Mouse (Mus musculus): ENCODE measurements around the gene Tln2.

The Tln2 gene

GRCm38 (mm10) chr9:67274296-67274695, 285.2 kb downstream of the Tln2 start:
- DNase-seq (ENCODE audit: low read depth, low spot score), result no peak

DNA sequence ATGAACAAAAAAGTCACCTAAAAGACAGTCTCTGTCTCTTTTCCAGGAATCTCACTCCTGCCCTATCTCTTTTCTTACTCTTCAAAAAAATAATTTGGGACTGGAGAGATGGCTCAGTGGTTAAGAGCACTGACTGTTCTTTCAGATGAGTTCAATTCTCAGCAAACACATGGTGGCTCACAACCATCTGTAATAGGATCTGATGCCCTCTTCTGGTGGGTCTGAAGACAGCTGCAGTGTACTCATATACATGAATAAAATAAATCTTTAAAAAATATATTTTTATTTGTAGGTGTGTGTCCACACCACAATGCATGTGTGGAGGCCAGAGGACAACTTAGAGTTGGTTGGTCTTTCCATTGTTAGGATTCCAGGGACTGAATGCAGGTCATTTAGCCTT, 286.1 kb downstream of the Tln2 start:
- no peak for DNase-seq (ENCODE audit: low read depth, low spot score)

GRCm38 (mm10) chr9:67270734-67271133, 288.8 kb downstream of the Tln2 start:
- DNase-seq (ENCODE audit: low read depth, low spot score), result no peak

- DNase-seq (ENCODE audit: low read depth, low spot score), result no peak
Observed at GRCm38 (mm10) chr9:67270061-67270595, 289.4 kb downstream of the Tln2 start.

DNA sequence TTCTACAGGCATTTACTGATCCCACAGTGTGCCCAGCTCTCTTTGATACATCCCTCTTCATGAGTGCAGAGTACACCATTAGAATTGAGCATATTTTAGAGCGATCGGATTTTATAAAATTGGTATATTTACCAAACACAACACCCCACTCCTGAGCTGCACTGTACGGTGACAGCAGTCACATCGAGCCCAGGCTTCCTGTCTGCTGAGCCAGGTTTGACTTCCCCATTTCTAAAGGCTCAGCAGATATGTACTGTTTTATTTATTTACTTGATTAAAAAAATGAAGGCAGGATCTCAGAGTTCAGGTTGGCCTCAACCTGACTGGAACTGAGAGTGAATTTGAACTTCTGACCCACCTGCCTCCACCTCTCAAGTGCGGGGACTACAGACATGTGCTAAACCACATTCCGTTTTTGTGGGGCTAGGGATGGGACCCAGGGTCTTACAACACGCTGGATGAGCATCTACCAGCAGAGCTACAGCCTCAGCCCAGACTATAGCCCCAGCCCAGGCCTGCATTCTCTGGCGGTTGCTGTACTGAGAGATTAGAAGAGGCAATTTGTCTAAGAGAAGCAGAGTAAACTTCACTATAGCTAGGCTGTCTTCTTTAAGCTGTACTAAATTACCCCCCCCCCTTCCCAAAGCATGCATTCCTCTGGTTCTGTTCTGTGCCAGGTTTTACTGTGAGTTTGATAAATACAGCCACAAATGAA, 292.1 kb downstream of the Tln2 start:
- DNase-seq (ENCODE audit: low read depth, low spot score), result no peak

GRCm38 (mm10) chr9:67265513-67265912, 294.0 kb downstream of the Tln2 start:
- no peak for DNase-seq (ENCODE audit: low read depth, low spot score)

DNA sequence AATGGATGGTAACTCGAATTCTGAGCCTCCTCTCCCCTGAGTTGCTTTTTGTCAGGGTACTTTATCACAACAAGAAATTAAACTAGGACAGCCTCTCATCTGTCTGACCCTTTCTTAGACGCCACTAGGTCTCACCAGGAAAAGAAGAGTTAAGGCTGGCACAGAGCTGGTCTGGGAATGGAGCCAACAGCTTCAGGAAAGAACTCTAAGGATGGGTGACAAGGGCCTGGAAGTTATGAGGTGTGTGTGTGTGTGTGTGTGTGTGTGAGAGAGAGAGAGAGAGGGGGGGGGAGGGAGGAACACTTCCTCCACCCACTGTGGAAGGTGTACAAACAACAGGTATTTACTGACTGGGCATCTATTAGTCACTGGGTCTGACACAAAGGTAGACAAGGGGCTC, 294.6 kb downstream of the Tln2 start:
- no peak for DNase-seq (ENCODE audit: low read depth, low spot score)

- DNase-seq (ENCODE audit: low read depth, low spot score), result peak; percentile 50
Observed at GRCm38 (mm10) chr9:67260835-67261599, 298.5 kb downstream of the Tln2 start.

GRCm38 (mm10) chr9:67250141-67250540, 309.4 kb downstream of the Tln2 start:
- no peak for DNase-seq (ENCODE audit: low read depth, low spot score)

GRCm38 (mm10) chr9:67247365-67247950, 312.0 kb downstream of the Tln2 start:
- DNase-seq (ENCODE audit: low read depth, low spot score), result no peak

DNA sequence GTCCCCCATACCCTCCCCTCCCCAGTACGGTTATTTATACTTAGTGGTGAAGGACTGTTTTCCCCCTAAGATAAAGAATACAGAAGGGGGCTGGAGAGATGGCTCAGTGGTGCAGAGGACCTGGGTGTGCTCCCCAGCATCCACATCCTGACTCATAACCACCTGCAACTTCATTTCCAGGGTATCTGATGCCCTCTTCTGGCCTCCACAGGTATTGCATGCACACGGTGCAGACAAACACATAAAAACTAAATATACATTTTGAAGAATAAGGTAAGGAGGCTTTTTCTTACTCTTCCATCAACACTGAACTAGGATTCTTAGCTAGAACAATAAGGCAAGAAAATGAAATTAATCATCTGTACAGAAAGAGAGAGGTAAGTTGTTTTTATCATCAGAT, 314.2 kb downstream of the Tln2 start:
- no peak for DNase-seq (ENCODE audit: low read depth, low spot score)

DNA sequence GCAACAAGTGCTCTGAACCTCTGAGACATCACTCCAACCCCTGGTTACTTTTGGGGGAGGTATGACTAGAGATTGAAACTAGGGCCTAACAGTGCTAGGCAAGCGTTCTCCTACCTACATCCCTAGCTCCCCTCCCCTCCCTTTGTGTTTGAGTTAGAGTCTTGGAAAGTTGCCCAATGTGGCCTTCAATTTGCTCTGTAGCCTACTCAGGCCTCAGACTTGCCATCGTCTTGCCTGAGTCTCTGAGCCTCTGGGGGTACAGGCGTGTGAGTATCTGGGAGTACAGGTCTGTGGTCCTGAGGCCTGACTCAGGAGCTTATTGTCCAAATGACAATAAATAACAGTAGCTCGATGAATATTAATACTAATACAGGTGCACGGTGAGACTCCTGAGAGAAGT, 317.8 kb downstream of the Tln2 start:
- DNase-seq (ENCODE audit: low read depth, low spot score), result no peak

DNA sequence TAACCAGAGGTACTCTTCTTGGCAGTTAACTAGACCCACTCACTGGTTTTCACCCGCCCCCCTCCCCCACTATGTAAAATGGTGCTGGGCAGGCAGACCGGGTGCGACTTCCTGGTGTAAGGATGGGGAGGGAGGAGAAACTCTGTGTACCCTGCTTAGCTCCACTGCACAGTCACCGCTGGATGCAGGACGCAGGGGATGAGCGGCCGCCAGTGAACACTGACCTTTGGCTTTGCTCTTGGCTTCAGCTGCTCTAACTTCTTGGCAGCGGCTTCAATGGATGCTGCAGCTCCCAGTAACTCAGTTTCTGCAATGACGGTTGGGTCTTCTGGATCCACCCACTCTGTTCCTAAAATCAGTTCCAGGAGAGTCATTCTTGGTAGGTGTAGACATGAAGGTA, 319.0 kb downstream of the Tln2 start:
- no peak for DNase-seq (ENCODE audit: low read depth, low spot score)

DNA sequence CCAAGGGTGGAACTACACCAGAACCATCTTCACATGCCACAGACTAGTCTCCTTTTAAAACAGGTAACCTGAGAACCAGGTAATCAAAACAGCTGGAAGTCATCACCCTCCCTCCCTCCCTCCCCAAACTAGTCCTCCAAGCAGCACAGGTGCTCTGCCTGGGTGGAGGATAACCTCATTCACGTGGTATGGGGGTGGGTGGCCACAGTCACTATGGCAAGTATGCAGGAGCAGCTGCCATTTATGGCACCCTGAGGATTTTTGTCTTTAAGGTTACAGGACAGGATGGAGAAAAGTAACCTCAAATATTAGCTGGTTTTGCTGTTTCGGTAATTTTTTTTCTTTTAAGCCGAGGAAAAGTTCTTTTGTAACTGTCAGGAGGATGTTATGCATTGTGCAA, 322.5 kb downstream of the Tln2 start:
- no peak for DNase-seq (ENCODE audit: low read depth, low spot score)

GRCm38 (mm10) chr9:67235441-67236217, 323.9 kb downstream of the Tln2 start:
- no peak for DNase-seq (ENCODE audit: low read depth, low spot score)

- no peak for DNase-seq (ENCODE audit: low read depth, low spot score)
Observed at GRCm38 (mm10) chr9:67229033-67229432, 330.5 kb downstream of the Tln2 start.

DNA sequence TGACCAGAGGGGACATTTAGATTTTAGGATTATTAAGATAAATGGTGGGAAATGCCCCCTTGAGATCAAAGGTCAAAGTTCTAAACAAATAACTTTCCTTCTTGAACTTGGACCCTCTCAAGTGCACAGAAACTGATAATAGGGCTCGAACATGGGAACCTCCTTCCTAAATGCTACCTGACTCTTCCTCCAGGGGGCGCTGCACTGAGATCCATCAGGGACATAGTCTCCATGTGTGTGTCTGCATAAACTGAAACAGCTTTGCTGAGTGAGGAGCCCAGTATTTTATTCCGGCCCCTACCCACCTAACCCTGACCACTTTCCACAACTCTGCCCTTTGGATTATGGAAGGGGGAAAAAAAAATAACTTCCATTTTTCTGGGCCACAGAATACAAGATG, 339.1 kb downstream of the Tln2 start:
- no peak for DNase-seq (ENCODE audit: low read depth, low spot score)

GRCm38 (mm10) chr9:67218001-67218400, 341.5 kb downstream of the Tln2 start:
- no peak for DNase-seq (ENCODE audit: low read depth, low spot score)

GRCm38 (mm10) chr9:67214191-67214985, 345.1 kb downstream of the Tln2 start:
- no peak for DNase-seq (ENCODE audit: low read depth, low spot score)

GRCm38 (mm10) chr9:67213275-67213674, 346.2 kb downstream of the Tln2 start:
- no peak for DNase-seq (ENCODE audit: low read depth, low spot score)

DNA sequence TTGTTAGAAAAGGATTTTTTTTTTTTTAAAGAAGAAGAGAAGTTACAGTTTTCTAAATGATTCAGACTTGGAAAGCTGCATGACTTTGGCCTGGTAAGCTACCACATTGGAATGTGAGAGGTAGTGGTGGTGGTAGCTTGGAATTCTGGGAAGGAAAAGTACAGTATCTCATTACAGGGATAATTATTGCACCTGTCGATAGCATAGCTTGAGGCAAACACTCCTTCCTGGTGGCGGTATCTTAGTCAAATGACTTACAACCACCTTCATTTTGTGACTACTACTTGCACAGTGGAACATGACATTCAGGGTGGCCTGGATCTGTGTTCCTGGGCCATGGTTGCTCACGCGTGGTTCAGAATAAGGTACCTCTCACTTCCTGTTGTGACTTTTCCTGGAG, 348.3 kb downstream of the Tln2 start:
- no peak for DNase-seq (ENCODE audit: low read depth, low spot score)
